Mouse (Mus musculus) layer of hippocampus, adult 11-12 months (tissue): ENCODE results near the gene Glud1.

Source experiments
- DNase-seq: peaks from one replicate; pipeline ENCODE4 v3.0.0; 2022; ENCODE audit warnings: low spot score

Gene Glud1

GRCm38 (mm10) chr14:34310234-34310965 is at the start of gene Glud1, which contains the start of gene Shld2:
TSS of gene Glud1 (plus strand) at chr14:34310727.
TSS of gene Shld2 (minus strand) at chr14:34310493.
- DNase-seq, result peak; percentile 93

GRCm38 (mm10) chr14:34268046-34268445 is 42.5 kb upstream of the Glud1 start:
- DNase-seq, result no peak

- DNase-seq, result no peak
Observed at GRCm38 (mm10) chr14:34273280-34273679, 37.2 kb upstream of the Glud1 start.

GRCm38 (mm10) chr14:34274141-34274540 is 36.4 kb upstream of the Glud1 start:
- no peak for DNase-seq

GRCm38 (mm10) chr14:34275225-34275624 is 35.3 kb upstream of the Glud1 start:
- DNase-seq, result no peak

- no peak for DNase-seq
Observed at GRCm38 (mm10) chr14:34279726-34280125, 30.8 kb upstream of the Glud1 start.

GRCm38 (mm10) chr14:34280798-34281197 is 29.7 kb upstream of the Glud1 start:
- no peak for DNase-seq

GRCm38 (mm10) chr14:34281736-34282269 is 28.7 kb upstream of the Glud1 start:
- no peak for DNase-seq

- no peak for DNase-seq
Observed at GRCm38 (mm10) chr14:34288396-34288795, 22.1 kb upstream of the Glud1 start.

- DNase-seq, result no peak
Observed at GRCm38 (mm10) chr14:34289259-34290015, 21.1 kb upstream of the Glud1 start.

- no peak for DNase-seq
Observed at GRCm38 (mm10) chr14:34290229-34290628, 20.3 kb upstream of the Glud1 start.

GRCm38 (mm10) chr14:34293641-34294040 is 16.9 kb upstream of the Glud1 start:
- no peak for DNase-seq

GRCm38 (mm10) chr14:34296350-34296749 is 14.2 kb upstream of the Glud1 start:
- no peak for DNase-seq

GRCm38 (mm10) chr14:34297038-34297437 is 13.5 kb upstream of the Glud1 start:
- no peak for DNase-seq

- no peak for DNase-seq
Observed at GRCm38 (mm10) chr14:34297634-34298033, 12.9 kb upstream of the Glud1 start.

GRCm38 (mm10) chr14:34298871-34299700 is 11.4 kb upstream of the Glud1 start:
- no peak for DNase-seq

GRCm38 (mm10) chr14:34302681-34303242 is 7.8 kb upstream of the Glud1 start:
- DNase-seq, result no peak

- DNase-seq, result no peak
Observed at GRCm38 (mm10) chr14:34303265-34303680, 7.3 kb upstream of the Glud1 start.

- no peak for DNase-seq
Observed at GRCm38 (mm10) chr14:34309266-34309665, 1.3 kb upstream of the Glud1 start.

GRCm38 (mm10) chr14:34309907-34310233 is 657 bp upstream of the Glud1 start:
- peak; percentile 15 for DNase-seq

- DNase-seq, result no peak
Observed at GRCm38 (mm10) chr14:34311021-34311631, 599 bp downstream of the Glud1 start.
